Mouse (Mus musculus) C2C12 (cell line): ENCODE data around the gene 1700003F12Rik.

ENCODE experiments used
- CTCF ChIP-seq: IDR thresholded peaks from one replicate; pipeline ENCODE4 v1.5.1; 2011; ENCODE audit not compliant: control insufficient read depth, insufficient read depth, insufficient read length
- MAX ChIP-seq: IDR thresholded peaks from one replicate; pipeline ENCODE4 v1.6.1; 2011; ENCODE audit warnings: mild to moderate bottlenecking, control low read depth
- MYOD1 ChIP-seq: IDR thresholded peaks from one replicate; pipeline ENCODE4 v1.6.1; 2011; ENCODE audit warnings: low read depth; ENCODE audit not compliant: control insufficient read depth, insufficient read length

DNA sequence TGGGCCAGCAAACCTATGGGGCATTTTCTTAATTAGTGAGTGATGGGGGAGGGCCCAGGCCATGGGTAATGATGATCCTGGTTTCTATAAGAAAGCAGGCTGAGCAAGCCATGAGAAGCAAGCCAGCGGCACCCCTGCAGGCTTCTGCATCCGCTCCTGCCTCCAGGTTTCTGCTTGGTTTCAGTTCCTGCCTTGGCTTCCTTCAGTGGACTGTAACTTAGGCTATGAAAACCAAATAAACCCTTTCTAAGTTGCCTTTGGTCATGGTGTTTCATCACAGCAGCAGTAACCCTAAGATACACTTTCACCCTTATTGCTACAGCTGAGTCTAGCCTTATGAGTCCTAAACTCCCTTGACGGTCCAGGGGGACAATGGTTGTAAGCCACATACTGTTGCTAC is 50.5 kb downstream of the 1700003F12Rik start:
- no peak for TF ChIP-seq CTCF
- no peak for TF ChIP-seq MAX
- TF ChIP-seq MYOD1 = no peak
